In genomic region chr9:78588411-78589033, GRCm38 (mm10) we compare ENCODE assay signal across 8 mouse cellular contexts. TPM values are rescaled to one million over a fixed set of nuclear protein-coding genes. Genes with fewer than 3 reads are reported as not detected.
A peak's percentile ranks its signal among the peaks of the same experiment; 100 is the strongest.
DNase-seq lines count a peak whose midpoint lies in the region; ATAC-seq lines count a peak whose summit lies in the region.

No protein-coding gene starts in this region.

- DNase-seq in layer of hippocampus, adult 11-12 months (ENCODE audit: low spot score) = peak; percentile 34
- no peak for DNase-seq in layer of hippocampus, postnatal 36 days
- peak; percentile 14 to 37 for DNase-seq in adrenal gland, postnatal 36 days
- peak; percentile 12 for DNase-seq in gastrocnemius, postnatal 10 days
- peak; percentile 44 to 52 for DNase-seq in lung, adult 18-20 months
- DNase-seq in neural tube, embryonic 10.5 days (ENCODE audit: extremely low spot score, low spot score) = peak; percentile 19
- DNase-seq in left cerebral cortex, postnatal 36 days (ENCODE audit: low spot score in 2 of 2) = no peak

- peak; percentile 13 for ATAC-seq in inflammation-experienced regulatory T-cells, adult 6 months

- intact Hi-C loops in left cerebral cortex, postnatal 36 days (cut with DNase I) = no loop called here

RNA-seq across cellular contexts. Expression of gene Slc17a5, which starts 0.7 kb away (rescaled TPM):
- total RNA-seq in layer of hippocampus, postnatal 36 days (2021) = 10 to 100 TPM; 21.1 to 21.7 TPM
- total RNA-seq in adrenal gland, postnatal 36 days (2021) = 10 to 100 TPM in 1 of 2 experiments, 1 to 10 TPM in 1; 7.4 to 16.4 TPM
- 1 to 10 TPM; 4.1 to 5.7 TPM for total RNA-seq in gastrocnemius, postnatal 10 days (2021)
- 10 to 100 TPM in 2 of 3 experiments, 1 to 10 TPM in 1; 8.2 to 12.0 (median 11.3) TPM for polyA plus RNA-seq in inflammation-experienced regulatory T-cells, adult 6 months (2017; shearing (Covaris generic))
- 10 to 100 TPM; 19.3 to 19.7 TPM for total RNA-seq in left cerebral cortex, postnatal 36 days (2021)

RNA-seq across cellular contexts. Expression of gene Cd109, which starts 26.8 kb away (rescaled TPM):
- 1 to 10 TPM; 2.9 to 3.2 TPM for total RNA-seq in layer of hippocampus, postnatal 36 days (2021)
- total RNA-seq in adrenal gland, postnatal 36 days (2021) = under 1 TPM; 0.26 to 0.30 TPM
- 10 to 100 TPM in 1 of 2 experiments, 1 to 10 TPM in 1; 8.6 to 14.8 TPM for total RNA-seq in gastrocnemius, postnatal 10 days (2021)
- 1 to 10 TPM in 1 of 3 experiments, under 1 TPM in 2; 0.16 to 1.3 (median 0.39) TPM for polyA plus RNA-seq in inflammation-experienced regulatory T-cells, adult 6 months (2017; shearing (Covaris generic))
- total RNA-seq in left cerebral cortex, postnatal 36 days (2021) = under 1 TPM; 0.49 to 0.79 TPM

Comparison
In these comparisons a context has a peak if more than half of its experiments do, and no peak if none do; other contexts are left out.
1. DNase-seq: peak in layer of hippocampus, adult 11-12 months (single experiment), adrenal gland, postnatal 36 days (2 of 2), gastrocnemius, postnatal 10 days (single experiment), lung, adult 18-20 months (2 of 2) and neural tube, embryonic 10.5 days (single experiment); none in layer of hippocampus, postnatal 36 days (0 of 2) and left cerebral cortex, postnatal 36 days (0 of 2).